Mouse (Mus musculus) G1E (cell line): ENCODE measurements around the gene Iqschfp.

Experiments
- CTCF ChIP-seq: IDR thresholded peaks from 2 replicates; pipeline ENCODE4 v1.5.1; 2012; ENCODE audit warnings: low read depth, low read length, inconsistent platforms, mixed read lengths
- GATA1 ChIP-seq: IDR thresholded peaks from 2 replicates; pipeline ENCODE4 v1.6.1; 2012; ENCODE audit warnings: borderline replicate concordance, low read length, inconsistent platforms, mixed read lengths
- GATA2 ChIP-seq: IDR thresholded peaks from 2 replicates; pipeline ENCODE4 v1.6.1; 2012; ENCODE audit warnings: low read depth, low read length, inconsistent platforms, borderline replicate concordance
- POLR2AphosphoS5 ChIP-seq: IDR thresholded peaks from 2 replicates; pipeline ENCODE4 v1.6.1; 2012; ENCODE audit warnings: low read depth, low read length, inconsistent platforms; ENCODE audit not compliant: insufficient replicate concordance
- TAL1 ChIP-seq: conservative IDR thresholded peaks from 2 replicates; pipeline ENCODE4 v1.6.1; 2012; ENCODE audit warnings: low read depth, low read length, inconsistent platforms, mixed read lengths

- TF ChIP-seq TAL1 (no peak), CTCF (no peak), GATA1 (no peak), POLR2AphosphoS5 (no peak), GATA2 (no peak)
These were observed 379.4 kb downstream of the Iqschfp start for GRCm38 (mm10) chr3:68271457-68271856.
